Mouse (Mus musculus) embryonic facial prominence, embryonic 15.5 days (tissue): Measurements from ENCODE around the gene Optc. TPM values are rescaled to one million over a fixed set of nuclear protein-coding genes. Genes with fewer than 3 reads are reported as not detected.

Experiments used
- ATAC-seq: fragments of 200-750 bp; cut with Nextera tagmentation; 2 replicates; pipeline ENCODE4 v1.8.0; 2017; ENCODE audit warnings: low read depth, moderate TSS enrichment; ENCODE audit not compliant: insufficient number of reproducible peaks, low FRiP score, low TSS enrichment
- H3K27ac ChIP-seq: fragments of 300-500 bp; sonication (generic); replicated peaks from 2 replicates; pipeline ENCODE4 v1.5.1; 2015; ENCODE audit warnings: mild to moderate bottlenecking, inconsistent platforms
- H3K27me3 ChIP-seq: fragments of 300-500 bp; sonication (generic); 2 replicates; pipeline ENCODE4 v1.6.1; 2015; ENCODE audit warnings: inconsistent platforms
- H3K36me3 ChIP-seq: fragments of 300-500 bp; sonication (generic); 2 replicates; pipeline ENCODE4 v1.6.1; 2015; ENCODE audit warnings: mild to moderate bottlenecking, inconsistent platforms
- H3K4me1 ChIP-seq: fragments of 300-500 bp; sonication (generic); 2 replicates; pipeline ENCODE4 v1.6.1; 2015; ENCODE audit warnings: inconsistent platforms
- H3K4me2 ChIP-seq: fragments of 300-500 bp; sonication (generic); replicated peaks from 2 replicates; pipeline ENCODE4 v1.6.1; 2015; ENCODE audit warnings: mild to moderate bottlenecking, inconsistent platforms
- H3K4me3 ChIP-seq: fragments of 300-500 bp; sonication (generic); replicated peaks from 2 replicates; pipeline ENCODE4 v1.5.1; 2015; ENCODE audit warnings: mild to moderate bottlenecking, inconsistent platforms
- H3K9ac ChIP-seq: fragments of 300-500 bp; sonication (generic); 2 replicates; pipeline ENCODE4 v1.6.1; 2015; ENCODE audit warnings: inconsistent platforms
- H3K9me3 ChIP-seq: fragments of 300-500 bp; sonication (generic); replicated peaks from 2 replicates; pipeline ENCODE4 v1.6.1; 2016; ENCODE audit warnings: inconsistent platforms
- WGBS: fragments of 180-500 bp; shearing (Covaris S2); methylation state at CpG from one replicate; pipeline ENCODE4 v1.1.7; 2015; 5-methylcytosine and 5-hydroxymethylcytosine counted together
- polyA plus RNA-seq: library from polyadenylated mRNA; unstranded; fragments of >200 nt; fragmentation: Nextera tagmentation; extraction: Ambion mirVana; gene quantifications from 2 replicates; pipeline ENCODE4 v1.2.1, GENCODE M21; 2015

Gene Optc
- polyA plus RNA-seq, 1 experiment from 2014 or later = 1.2 TPM

GRCm38 (mm10) chr1:133934354-133934963 is 26.7 kb upstream of the Optc start:
- H3K9ac ChIP-seq = no peak overlapping the region
- WGBS = 83% methylated on average over 10 of the region's 10 CpGs
- no peaks in the 10 kb centered on the region for H3K9me3 ChIP-seq
- no peak overlapping the region for H3K4me2 ChIP-seq
- peaks cover 14% of the 10 kb centered on the region for H3K4me1 ChIP-seq
- H3K27ac ChIP-seq = no peak overlapping the region
- H3K36me3 ChIP-seq = no peaks in the 10 kb centered on the region
- no peaks in the 10 kb centered on the region for H3K27me3 ChIP-seq
- no peak for ATAC-seq
- H3K4me3 ChIP-seq = no peak overlapping the region

GRCm38 (mm10) chr1:133933301-133934195 is 25.7 kb upstream of the Optc start:
- no peak overlapping the region for H3K4me2 ChIP-seq
- H3K9me3 ChIP-seq = no peaks in the 10 kb centered on the region
- no peak for ATAC-seq
- H3K4me3 ChIP-seq = no peak overlapping the region
- no peaks in the 10 kb centered on the region for H3K36me3 ChIP-seq
- H3K4me1 ChIP-seq = peaks cover 14% of the 10 kb centered on the region
- no peak overlapping the region for H3K27ac ChIP-seq
- no peaks in the 10 kb centered on the region for H3K27me3 ChIP-seq
- WGBS = 40% methylated on average over 14 of the region's 14 CpGs
- no peak overlapping the region for H3K9ac ChIP-seq

GRCm38 (mm10) chr1:133929980-133930379 is 22.2 kb upstream of the Optc start:
- no peak overlapping the region for H3K9ac ChIP-seq
- ATAC-seq = no peak
- no peaks in the 10 kb centered on the region for H3K27me3 ChIP-seq
- H3K27ac ChIP-seq = no peak overlapping the region
- no peak overlapping the region for H3K4me2 ChIP-seq
- no peaks in the 10 kb centered on the region for H3K9me3 ChIP-seq
- H3K36me3 ChIP-seq = no peaks in the 10 kb centered on the region
- H3K4me1 ChIP-seq = peaks cover 14% of the 10 kb centered on the region
- WGBS = 47% methylated on average over 3 of the region's 3 CpGs
- no peak overlapping the region for H3K4me3 ChIP-seq

- Histone ChIP-seq H3K36me3 (no peaks in the 10 kb centered on the region), H3K9ac (no peak overlapping the region), H3K9me3 (no peaks in the 10 kb centered on the region), H3K27me3 (no peaks in the 10 kb centered on the region), H3K4me3 (no peak overlapping the region), H3K4me2 (no peak overlapping the region), H3K27ac (no peak overlapping the region), H3K4me1 (peaks cover 18% of the 10 kb centered on the region)
- ATAC-seq = no peak
- WGBS = 85% methylated on average over 3 of the region's 3 CpGs
Observed at GRCm38 (mm10) chr1:133925223-133925622, 17.4 kb upstream of the Optc start.

- Histone ChIP-seq H3K27ac (no peak overlapping the region), H3K4me1 (peaks cover 21% of the 10 kb centered on the region), H3K9me3 (no peaks in the 10 kb centered on the region), H3K27me3 (no peaks in the 10 kb centered on the region), H3K9ac (no peak overlapping the region), H3K36me3 (no peaks in the 10 kb centered on the region), H3K4me3 (no peak overlapping the region), H3K4me2 (no peak overlapping the region)
- WGBS = 33% methylated on average over 7 of the region's 7 CpGs
- ATAC-seq = no peak
Observed at GRCm38 (mm10) chr1:133924141-133924875, 16.5 kb upstream of the Optc start.

- 87% methylated on average over 5 of the region's 5 CpGs for WGBS
- Histone ChIP-seq H3K4me2 (no peak overlapping the region), H3K4me1 (peaks cover 27% of the 10 kb centered on the region), H3K9me3 (no peaks in the 10 kb centered on the region), H3K36me3 (no peaks in the 10 kb centered on the region), H3K9ac (no peak overlapping the region), H3K27ac (0 out of 2 replicates have a peak overlapping the region, but pooled peaks have one; percentile 11), H3K4me3 (no peak overlapping the region), H3K27me3 (no peaks in the 10 kb centered on the region)
- no peak for ATAC-seq
Observed at GRCm38 (mm10) chr1:133923071-133923470, 15.3 kb upstream of the Optc start.

GRCm38 (mm10) chr1:133921304-133921751 is 13.5 kb upstream of the Optc start, which contains the start of gene Prelp:
Gene Prelp (minus strand): TSS chr1:133921414.
- Histone ChIP-seq H3K4me2 (0 out of 2 replicates have a peak within 1 kb of the TSS, but pooled peaks have one; percentile 6), H3K4me3 (peak within 1 kb of the TSS; percentile 10; the same call in 1 of the 2 replicates), H3K4me1 (peaks cover 43% of the 10 kb centered on the region), H3K9ac (no peak within 1 kb of the TSS), H3K9me3 (no peaks in the 10 kb centered on the region), H3K36me3 (no peaks in the 10 kb centered on the region), H3K27me3 (no peaks in the 10 kb centered on the region), H3K27ac (peak within 1 kb of the TSS; percentile 66)
- 11% methylated on average over 8 of the region's 8 CpGs for WGBS
- peak; percentile 17; the same call in 1 of the 2 replicates for ATAC-seq

GRCm38 (mm10) chr1:133920876-133921275 is 13.1 kb upstream of the Optc start:
- H3K4me2 ChIP-seq = 0 out of 2 replicates have a peak overlapping the region, but pooled peaks have one; percentile 6
- no peaks in the 10 kb centered on the region for H3K9me3 ChIP-seq
- peak overlapping the region; percentile 10; the same call in 1 of the 2 replicates for H3K4me3 ChIP-seq
- H3K9ac ChIP-seq = no peak overlapping the region
- H3K4me1 ChIP-seq = peaks cover 48% of the 10 kb centered on the region
- peak overlapping the region; percentile 66 for H3K27ac ChIP-seq
- no peak for ATAC-seq
- 23% methylated on average over 3 of the region's 3 CpGs for WGBS
- H3K27me3 ChIP-seq = no peaks in the 10 kb centered on the region
- H3K36me3 ChIP-seq = no peaks in the 10 kb centered on the region

GRCm38 (mm10) chr1:133920401-133920800 is 12.6 kb upstream of the Optc start:
- ATAC-seq = no peak
- Histone ChIP-seq H3K36me3 (no peaks in the 10 kb centered on the region), H3K4me1 (peaks cover 52% of the 10 kb centered on the region), H3K27ac (peak overlapping the region; percentile 66; the same call in 1 of the 2 replicates), H3K4me2 (0 out of 2 replicates have a peak overlapping the region, but pooled peaks have one; percentile 6), H3K9me3 (no peaks in the 10 kb centered on the region), H3K4me3 (peak overlapping the region; percentile 10; the same call in 1 of the 2 replicates), H3K27me3 (no peaks in the 10 kb centered on the region), H3K9ac (no peak overlapping the region)
- 36% methylated on average over 3 of the region's 3 CpGs for WGBS

- H3K4me2 ChIP-seq = peak overlapping the region; percentile 15; the same call in 1 of the 2 replicates
- WGBS = 56% methylated on average over 6 of the region's 6 CpGs
- H3K27me3 ChIP-seq = no peaks in the 10 kb centered on the region
- H3K36me3 ChIP-seq = no peaks in the 10 kb centered on the region
- H3K27ac ChIP-seq = peak overlapping the region; percentile 66; the same call in 1 of the 2 replicates
- H3K9ac ChIP-seq = no peak overlapping the region
- no peak overlapping the region for H3K4me3 ChIP-seq
- no peak for ATAC-seq
- H3K4me1 ChIP-seq = peaks cover 52% of the 10 kb centered on the region
- no peaks in the 10 kb centered on the region for H3K9me3 ChIP-seq
Observed at GRCm38 (mm10) chr1:133918088-133918470, 10.3 kb upstream of the Optc start.
